Mouse (Mus musculus): Measurements from ENCODE around the gene Atp8a2. TPM values are rescaled to one million over a fixed set of nuclear protein-coding genes. Genes with fewer than 3 reads are reported as not detected.

Atp8a2 gene
- total RNA-seq, 2 experiments from 2014 or later: 42.5 to 44.8 TPM

DNA sequence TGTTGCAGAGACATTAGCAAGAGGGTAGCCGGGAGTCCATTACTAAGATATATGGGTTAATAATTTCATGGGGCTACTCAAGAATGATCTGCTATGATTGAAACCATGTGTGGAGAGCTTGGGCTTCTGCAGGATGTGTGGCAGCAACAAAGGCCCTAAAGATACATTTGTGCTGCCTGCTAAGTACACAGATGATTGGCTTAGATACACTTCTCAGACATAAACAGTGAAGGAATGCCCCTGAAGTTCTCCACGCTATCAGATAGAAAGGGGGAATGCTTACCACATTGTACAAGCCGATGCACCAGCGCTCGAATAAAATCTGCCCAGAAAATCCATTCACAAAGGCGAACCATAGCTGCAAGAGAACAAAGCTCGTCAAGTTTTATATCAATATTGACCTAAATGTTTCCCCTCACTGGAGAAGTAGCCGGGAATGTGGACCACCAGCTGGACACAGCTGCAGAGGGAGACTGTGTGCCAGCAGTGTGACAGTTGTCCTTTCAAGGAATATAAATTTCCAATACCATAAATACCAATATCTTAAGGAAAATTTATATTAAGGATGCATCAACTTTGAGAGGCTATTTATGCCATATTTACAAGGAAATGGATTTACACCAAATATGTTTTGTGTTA is 394.9 kb downstream of the Atp8a2 start:
- DNase-seq (ENCODE audit: low spot score in 2 of 2): no peak

DNA sequence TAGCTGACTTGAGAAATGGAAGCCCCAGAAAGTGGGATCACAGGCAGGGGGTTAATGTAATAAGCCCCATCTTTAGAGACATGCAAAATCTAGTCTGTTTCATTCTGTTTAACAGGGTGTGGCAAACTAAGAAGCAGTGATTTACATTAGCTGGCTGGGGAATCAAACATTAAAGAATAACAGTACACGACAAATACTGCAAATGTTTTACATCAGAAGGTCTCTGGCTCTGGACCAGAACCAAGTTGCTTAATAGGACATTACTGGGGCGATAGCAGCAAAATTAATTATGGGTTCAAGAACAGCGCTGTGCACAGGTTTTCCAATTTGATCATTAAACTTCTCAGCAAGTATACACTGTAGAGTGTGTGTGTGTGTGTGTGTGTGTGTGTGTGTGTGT is 397.5 kb downstream of the Atp8a2 start:
- no peak for DNase-seq (ENCODE audit: low spot score in 2 of 2)

DNA sequence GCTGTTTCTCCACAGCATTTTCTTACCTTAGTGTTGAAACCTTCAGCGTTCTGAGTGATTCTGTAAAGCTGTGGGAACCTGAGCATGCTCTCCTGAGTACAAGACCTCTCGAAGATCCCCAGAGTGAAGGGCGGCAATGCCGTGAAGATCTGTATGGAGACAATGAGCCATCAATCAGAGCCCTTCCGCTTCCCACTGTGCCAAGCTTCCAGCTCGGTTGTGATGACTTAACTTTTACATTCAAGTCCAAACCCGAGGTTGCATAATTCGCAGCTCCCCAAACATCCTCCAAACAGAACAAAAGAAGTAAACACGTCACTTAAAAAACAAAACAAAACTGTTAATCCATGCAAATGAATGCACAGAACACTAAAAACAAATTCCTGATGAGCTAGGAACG is 403.1 kb downstream of the Atp8a2 start:
- DNase-seq (ENCODE audit: low spot score in 2 of 2): no peak

DNA sequence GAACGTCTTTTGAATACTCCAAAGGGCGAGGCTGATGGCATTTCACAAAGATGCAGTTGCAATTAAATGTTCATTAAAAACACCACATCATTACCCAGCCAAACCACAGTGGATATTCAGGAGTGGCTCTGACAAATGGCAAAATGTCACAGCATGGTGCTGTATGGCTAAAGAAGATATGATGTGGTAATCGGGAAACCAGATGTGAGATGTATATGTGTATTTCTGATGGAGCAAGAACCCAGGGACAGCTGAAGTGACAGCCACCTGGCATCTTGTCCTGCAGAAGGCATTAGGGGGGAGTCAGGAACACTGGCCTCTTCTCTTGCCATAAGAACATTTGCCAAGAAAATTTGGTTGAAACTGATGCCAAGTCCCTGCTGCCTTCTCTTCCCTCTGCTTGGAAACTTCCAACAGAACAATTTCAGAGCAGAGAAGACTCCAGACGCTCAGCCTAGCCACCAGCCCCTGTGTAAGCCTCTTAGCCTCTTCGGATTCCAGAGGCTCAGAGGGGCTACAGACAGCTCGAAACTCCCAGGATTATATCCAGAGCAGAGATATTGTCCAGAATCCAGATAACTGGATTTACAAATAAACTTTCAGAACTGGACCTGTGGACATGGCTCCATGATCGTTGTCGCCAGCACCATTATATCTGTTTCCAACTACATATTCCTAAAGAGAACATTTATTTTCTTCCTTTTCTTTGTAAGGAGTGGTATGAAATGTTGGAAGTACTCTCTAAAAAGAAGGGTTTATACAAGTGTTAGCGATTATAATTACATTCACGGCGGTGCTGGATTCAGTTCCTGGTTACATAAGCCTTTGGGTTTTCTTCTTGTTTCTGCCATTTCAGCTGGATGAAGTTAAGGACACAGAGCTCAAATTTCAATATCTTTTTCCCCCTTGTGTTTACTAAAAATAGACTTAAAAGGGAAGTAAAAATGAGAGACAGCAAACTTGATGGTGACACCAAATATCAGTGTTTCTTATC is 413.3 kb downstream of the Atp8a2 start:
- DNase-seq (ENCODE audit: low spot score in 2 of 2): peak in 1 of 2 experiments; percentile 26

DNA sequence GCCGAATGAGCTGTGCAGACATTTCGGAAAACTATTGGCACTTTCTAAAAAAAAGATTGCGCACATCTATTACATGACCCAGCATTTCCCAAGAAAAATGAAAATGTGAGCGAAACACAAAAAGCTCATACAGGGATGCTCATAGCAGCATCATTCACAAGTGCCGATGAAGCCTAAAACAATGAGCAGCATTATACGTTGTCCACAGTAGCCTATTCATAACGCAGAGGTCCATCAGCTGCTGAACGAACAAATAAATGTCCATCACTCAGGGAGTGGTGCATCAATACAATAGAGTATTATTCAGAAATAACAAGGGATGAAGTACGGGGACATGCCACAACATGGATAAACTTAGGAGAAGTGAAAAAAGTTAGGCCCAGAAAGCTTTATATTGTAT is 416.6 kb downstream of the Atp8a2 start:
- peak in 1 of 2 experiments; percentile 19 for DNase-seq (ENCODE audit: low spot score in 2 of 2)

DNA sequence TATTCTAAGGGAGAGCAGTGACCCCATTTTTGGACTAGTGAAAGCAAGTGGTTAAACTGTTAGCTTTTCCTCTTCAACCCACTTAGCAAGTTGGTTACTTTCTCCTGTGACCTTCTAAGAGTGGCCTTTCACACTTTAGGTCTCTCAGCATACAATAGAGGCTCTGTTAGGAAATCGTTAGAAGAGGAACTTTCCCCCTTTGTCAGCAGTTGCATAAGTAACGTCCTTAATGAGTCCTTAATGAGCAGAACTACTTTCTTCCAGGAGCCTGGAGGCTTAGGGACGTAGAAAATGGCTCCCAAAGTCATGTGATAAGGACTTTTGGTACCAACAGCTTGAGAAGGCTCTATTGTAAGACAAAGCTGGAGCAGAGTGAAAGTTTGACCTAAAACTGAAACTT is 434.8 kb downstream of the Atp8a2 start:
- DNase-seq (ENCODE audit: low spot score in 2 of 2): no peak

DNA sequence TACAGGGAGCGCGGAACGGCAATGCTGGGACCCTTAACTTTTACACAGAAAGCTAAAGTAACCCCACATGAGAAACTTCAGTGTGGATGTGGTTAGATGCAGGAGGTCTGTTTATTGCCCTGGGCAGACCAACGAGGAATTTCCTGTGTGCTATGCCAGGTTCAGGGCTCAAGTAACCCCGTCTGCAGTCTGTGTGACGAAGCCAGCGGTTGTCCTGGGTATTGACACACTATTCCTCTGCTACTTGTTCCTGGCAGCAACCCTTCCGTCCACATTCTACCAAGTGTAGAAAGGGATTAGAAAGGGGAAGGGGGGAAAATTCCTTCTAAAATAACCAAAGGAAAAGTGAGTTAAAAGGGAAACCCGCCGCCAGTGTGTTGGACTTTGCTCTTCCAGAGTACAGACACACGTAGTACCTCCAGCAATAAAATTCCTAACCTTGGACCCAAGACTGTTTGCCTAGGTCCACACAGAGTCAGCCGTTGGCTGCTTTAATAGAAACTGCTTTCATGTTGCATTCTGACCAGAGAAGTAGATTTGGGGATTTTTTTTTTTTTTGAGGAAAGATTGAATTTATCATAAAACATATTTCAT is 437.0 kb downstream of the Atp8a2 start:
- no peak for DNase-seq (ENCODE audit: low spot score in 2 of 2)

DNA sequence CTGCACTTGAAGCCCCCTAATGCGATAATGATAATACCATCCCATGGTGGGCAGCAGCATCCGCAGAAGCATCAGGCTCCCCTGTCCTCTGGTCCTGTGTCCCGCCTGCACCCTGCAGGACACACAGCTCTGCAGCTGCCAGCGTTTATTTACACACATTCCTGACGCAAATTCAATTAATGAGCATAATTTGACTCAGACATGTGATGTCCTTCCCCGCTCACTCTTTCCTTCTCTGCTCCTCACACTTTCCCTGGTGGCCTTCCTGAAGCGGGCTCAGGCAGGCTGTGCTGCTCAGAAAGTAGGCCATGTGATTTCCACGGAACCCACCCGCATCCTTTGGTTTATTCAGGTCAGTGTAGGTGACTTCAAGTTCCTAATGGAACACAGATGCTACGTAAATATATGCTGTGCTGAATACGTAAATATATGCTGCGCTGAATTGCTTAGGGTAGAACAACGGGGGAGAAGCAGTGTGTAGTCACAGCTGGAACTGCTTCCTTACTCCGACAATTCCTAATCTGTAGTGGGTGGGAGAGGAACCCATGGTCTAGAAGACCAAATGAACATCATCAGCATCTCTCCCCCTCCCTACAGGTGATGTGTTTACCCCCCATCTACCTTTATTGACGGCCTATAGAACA is 437.7 kb downstream of the Atp8a2 start:
- no peak for DNase-seq (ENCODE audit: low spot score in 2 of 2)

DNA sequence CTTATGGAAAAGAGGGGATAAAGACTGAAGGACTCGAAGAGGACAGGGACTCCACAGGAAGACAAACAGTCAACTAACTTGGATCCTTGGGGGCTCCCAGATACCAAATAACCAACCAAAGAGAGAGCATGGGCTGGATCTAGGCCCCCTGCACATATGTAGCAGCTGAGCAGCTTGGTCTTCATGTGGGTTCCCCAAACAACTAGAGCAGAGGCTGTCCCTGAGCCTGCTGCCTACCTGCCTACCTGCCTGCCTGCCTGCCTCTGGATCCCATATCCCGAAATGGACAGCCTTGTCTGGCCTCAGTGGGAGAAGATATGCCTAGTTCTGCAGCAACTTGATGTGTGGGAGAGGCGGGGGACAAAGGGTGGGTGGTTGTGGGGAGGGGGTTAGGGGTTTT is 444.6 kb downstream of the Atp8a2 start:
- DNase-seq (ENCODE audit: low spot score in 2 of 2): no peak

DNA sequence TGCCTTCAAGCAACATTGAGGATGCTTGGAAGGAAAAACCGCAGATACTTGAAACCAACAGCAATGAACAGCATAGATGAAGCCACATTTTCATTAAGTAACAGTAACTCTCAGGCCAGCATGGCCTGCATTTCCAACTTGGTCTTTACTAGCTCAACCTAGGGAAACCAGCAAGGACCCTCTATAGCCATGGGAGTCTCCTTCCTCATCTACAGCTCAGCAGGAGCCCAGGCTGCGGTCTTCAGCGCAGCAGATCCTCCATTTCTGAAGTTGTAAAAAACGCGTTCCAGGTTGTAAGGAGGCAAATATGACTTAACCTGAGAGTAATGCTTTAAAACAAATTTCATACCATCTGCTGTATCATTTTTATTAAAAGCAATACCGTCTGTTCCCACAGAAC is 447.0 kb downstream of the Atp8a2 start:
- peak in 1 of 2 experiments; percentile 5 for DNase-seq (ENCODE audit: low spot score in 2 of 2)

DNA sequence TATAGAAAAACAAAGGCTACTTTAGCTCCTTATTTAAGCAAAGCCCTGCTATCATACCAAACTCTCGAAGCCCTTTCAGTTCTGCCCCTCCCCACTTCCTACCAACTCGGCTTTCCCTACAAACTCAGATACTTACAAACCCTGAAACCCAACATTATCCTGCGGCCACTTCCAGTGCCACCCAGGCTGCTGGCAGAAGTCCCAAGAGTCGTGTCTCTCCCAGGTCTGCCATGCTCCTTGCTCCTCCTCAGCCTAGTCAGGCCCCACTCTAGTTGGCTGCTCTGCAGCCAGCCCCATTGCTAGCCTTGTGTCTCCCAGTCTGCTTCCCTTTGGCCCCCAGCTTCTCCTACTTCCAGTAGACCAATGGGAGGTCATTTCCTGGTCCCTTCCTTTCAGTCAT is 451.3 kb downstream of the Atp8a2 start:
- no peak for DNase-seq (ENCODE audit: low spot score in 2 of 2)

DNA sequence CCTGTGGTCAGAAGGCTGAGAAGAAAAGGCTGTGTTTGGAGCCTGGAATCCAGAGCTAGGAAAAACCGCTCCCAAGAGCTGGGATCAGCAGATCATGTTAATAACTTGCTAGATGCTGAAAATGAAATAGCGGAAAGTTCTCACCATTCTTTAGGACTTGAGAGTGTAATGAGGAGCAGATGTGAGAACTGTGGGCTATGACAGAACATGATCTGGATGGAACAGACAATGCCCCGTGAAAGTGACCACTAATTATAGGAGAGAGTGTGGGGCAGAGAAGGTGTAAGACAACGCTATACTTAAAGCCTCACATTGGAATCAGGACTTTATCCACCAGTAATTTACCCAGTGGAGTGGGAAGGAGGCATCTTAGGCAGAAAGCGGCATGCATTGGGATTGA is 455.2 kb downstream of the Atp8a2 start:
- DNase-seq (ENCODE audit: low spot score in 2 of 2): no peak

DNA sequence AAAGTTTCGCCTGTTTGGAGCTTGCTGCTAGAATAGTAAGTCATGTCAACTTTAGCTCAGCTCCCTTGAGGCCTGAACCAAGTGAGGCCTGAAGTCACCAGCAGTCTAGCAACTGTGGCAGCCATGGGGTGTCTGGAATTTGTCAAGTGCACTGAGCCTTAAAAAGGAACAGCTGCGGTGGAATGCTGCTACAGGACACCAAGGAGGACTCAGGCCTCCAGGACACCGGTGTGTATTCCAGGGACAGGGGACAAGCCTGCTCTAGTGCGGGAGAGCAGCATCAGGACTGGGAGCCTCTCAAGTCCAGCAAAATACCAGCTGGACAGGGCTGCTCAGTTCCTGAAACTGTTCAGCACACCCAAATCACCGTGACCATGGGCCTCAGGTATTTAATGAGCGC is 457.5 kb downstream of the Atp8a2 start:
- no peak for DNase-seq (ENCODE audit: low spot score in 2 of 2)

DNA sequence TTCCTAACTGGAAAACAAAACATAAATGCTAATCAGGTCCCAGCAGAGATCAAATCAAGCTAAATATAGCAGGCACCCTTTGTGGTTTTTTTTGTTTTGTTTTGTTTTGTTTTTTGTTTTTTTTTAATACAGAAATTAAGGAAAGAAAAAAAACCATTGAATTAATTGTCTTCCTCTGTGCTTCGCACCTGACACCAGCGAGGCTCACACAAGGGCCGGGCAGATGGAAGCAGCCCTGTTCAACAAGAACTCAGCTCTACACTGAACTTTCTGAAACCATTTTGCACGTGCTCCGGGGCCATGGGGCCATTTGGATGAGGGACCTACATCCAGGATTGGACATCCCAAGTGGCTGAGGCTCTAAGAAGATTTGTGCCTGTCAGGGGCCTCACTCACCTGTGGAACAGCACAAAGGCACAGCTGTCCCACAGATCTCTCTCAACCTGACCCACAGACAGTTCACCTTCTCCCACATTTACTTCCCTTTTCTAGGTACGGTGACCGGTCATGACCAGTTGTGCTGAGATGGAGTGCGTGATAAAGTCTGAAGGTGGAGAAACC is 459.2 kb downstream of the Atp8a2 start:
- DNase-seq (ENCODE audit: low spot score in 2 of 2): no peak

DNA sequence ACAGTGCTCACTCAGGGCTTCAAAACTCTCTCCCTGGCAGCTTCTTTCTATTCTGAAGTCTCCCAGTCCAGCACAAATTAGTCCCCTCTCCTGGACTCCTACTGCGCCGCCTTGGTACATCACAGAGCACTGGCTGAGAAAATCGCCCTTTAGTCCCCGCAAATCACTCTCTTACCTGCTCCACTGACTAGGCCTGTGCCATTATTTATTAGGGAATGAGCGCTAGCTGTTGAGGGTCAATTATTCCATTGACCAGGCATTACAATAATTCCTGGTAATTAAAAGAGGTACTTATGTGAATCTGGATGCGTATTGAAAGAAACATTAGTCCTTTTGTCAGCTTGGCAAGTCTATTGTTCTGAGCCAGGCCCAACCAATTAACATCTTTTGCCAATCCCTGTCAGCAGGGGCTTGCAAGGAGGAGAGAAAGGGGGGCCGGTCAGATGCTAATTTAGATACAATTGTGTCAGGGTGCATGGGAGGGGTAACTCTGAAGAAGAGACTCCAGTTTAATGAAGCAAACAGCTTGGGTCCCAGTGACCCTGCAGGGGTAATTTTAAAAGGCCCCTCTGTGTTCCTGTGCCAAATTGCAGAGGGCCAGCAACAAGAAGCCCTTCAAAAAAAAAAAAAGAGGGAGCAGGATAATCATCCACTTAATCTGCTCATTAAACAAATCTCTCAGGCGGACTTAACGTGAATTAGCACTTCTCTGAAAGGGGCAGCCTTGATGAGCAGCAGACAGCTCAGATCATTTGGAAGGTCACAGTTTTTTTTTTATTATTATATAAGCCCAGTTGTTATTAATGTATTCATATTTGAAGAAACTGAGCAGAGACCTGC is 459.9 kb downstream of the Atp8a2 start:
- DNase-seq (ENCODE audit: low spot score in 2 of 2): peak in 1 of 2 experiments; percentile 54

DNA sequence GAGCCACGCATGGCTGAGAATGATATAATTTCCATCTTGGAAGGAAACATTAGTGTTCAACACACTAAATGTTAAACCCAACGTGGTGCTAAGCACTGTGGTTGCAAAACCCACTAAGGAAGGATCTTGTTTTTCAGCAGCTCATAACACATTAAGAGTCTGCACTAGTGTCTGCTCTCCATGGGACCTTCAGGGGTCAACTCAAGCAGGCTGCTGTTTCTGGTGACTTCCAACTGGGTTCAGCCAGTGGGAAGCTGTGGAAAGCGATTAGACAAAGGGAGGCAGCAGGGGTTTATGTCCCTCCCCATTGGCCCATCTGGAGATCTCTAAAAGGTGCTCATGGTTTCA is 467.0 kb downstream of the Atp8a2 start:
- no peak for DNase-seq (ENCODE audit: low spot score in 2 of 2)

DNA sequence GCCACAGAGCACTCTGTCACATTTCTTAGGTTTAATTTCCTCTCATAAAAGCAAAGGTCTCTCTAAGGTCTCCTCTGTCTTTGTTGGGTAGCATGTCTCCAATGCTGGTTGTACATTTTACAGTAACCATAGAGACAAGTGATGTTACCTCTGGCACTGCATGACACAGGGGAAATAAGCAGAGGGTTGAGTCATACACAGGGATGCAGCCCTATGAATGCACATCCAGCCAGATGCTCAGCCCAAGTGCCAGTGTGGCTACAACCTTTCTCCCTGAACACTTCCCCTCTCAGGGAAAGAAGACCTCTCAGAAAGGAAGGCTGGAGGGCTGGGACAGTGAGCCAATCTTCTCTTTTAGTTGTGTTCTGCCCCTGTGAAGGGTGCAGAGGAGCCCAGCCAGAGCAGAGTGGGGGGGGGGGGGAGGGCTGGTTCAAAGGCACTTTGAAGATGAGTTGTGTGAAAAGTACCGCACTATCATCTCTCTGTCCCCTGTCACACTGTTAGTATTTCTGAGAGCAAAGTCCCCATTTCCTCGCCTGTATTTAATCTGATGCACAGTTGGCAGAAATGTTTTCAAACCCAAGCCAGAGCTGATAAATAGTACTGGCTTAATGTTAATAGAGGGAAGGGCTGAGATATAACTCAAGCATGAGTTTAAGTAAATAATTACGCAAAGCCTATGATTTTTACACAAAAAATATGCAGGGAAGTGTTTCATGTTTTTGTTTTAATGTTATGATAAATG is 467.5 kb downstream of the Atp8a2 start:
- no peak for DNase-seq (ENCODE audit: low spot score in 2 of 2)

DNA sequence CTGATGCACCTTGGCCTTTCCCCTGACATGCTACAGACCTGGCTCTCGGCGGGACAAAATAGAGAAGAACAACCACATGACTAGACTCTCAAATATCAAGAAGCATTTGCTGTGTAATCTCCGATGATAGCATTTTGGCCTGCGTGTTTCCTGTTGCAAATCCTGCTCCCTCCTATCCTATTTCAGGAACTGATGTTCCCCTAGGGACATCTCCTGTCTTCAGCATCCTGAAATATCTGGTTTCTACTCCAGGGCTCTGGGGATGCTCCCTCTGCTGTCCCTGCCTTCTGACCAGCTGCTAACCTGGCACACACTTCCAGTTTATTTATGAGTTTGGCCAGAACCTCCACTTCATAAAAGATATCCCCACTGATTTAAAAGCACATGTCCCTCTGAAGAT is 470.0 kb downstream of the Atp8a2 start:
- DNase-seq (ENCODE audit: low spot score in 2 of 2): no peak

DNA sequence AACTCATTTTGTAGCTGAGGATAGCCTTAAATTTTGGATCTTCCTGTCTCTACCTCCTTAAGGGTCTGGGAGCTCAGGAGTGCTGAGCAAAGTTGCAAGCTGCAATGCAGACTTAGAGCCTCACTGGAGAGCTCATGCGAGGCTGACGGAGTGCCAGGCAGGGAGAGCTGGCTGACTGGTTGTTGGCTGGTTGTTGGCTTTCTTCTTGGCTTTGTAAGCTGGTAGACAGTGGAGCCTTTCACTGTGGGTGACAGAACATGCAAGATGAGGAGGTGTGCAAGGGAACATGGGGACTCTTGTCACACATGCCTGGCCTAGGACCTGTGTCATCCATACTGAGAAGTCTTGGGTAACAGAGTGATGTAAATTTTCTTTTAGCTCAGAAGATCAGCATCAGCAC is 473.8 kb downstream of the Atp8a2 start:
- DNase-seq (ENCODE audit: low spot score in 2 of 2): no peak

DNA sequence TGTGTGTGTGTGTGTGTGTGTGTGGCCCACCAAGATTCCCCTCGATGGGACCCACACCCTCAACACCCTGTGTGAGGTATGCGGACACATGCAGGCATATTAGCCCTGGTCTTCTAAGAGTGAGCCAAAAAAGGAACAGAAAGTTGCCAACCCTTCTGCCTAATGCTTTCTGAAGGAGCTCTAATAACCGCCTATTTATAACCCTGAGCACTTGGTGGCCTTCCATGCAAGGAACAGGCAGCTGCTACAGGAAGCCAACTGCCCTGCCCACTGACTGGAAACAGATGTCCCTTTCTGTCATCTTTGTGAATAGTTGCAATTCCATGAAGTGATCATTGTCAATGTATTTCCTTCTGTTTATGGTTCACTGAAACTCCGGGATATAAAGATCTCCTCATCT is 475.0 kb downstream of the Atp8a2 start:
- DNase-seq (ENCODE audit: low spot score in 2 of 2): peak in 1 of 2 experiments; percentile 33
